Mouse (Mus musculus) intestine, embryonic 15.5 days (tissue): ENCODE measurements around the gene Gm17324. TPM values are rescaled to one million over a fixed set of nuclear protein-coding genes. Genes with fewer than 3 reads are reported as not detected.

Experiments
- ATAC-seq: fragments of 200-750 bp; cut with Nextera tagmentation; 2 replicates; pipeline ENCODE4 v1.8.0; 2017; ENCODE audit warnings: moderate TSS enrichment, moderate library complexity
- H3K27ac ChIP-seq: fragments of 300-500 bp; sonication (generic); 2 replicates; pipeline ENCODE4 v1.5.1; 2015; ENCODE audit warnings: mild to moderate bottlenecking, inconsistent platforms
- H3K27me3 ChIP-seq: fragments of 300-500 bp; sonication (generic); replicated peaks from 2 replicates; pipeline ENCODE4 v1.6.1; 2015; ENCODE audit warnings: inconsistent platforms
- H3K36me3 ChIP-seq: fragments of 300-500 bp; sonication (generic); 2 replicates; pipeline ENCODE4 v1.6.1; 2015; ENCODE audit warnings: inconsistent platforms
- H3K4me1 ChIP-seq: fragments of 300-500 bp; sonication (generic); replicated peaks from 2 replicates; pipeline ENCODE4 v1.6.1; 2015; ENCODE audit warnings: inconsistent platforms
- H3K4me2 ChIP-seq: fragments of 300-500 bp; sonication (generic); replicated peaks from 2 replicates; pipeline ENCODE4 v1.6.1; 2015; ENCODE audit warnings: mild to moderate bottlenecking, inconsistent platforms
- H3K4me3 ChIP-seq: fragments of 300-500 bp; sonication (generic); replicated peaks from 2 replicates; pipeline ENCODE4 v1.5.1; 2015; ENCODE audit warnings: inconsistent platforms
- H3K9ac ChIP-seq: fragments of 300-500 bp; sonication (generic); 2 replicates; pipeline ENCODE4 v1.6.1; 2015; ENCODE audit warnings: inconsistent platforms
- H3K9me3 ChIP-seq: fragments of 300-500 bp; sonication (generic); 2 replicates; pipeline ENCODE4 v1.6.1; 2016; ENCODE audit warnings: inconsistent platforms
- WGBS: fragments of 180-500 bp; shearing (Covaris S2); methylation state at CpG from one replicate; pipeline ENCODE4 v1.1.7; 2015; 5-methylcytosine and 5-hydroxymethylcytosine counted together
- polyA plus RNA-seq: library from polyadenylated mRNA; unstranded; fragments of >200 nt; fragmentation: Nextera tagmentation; extraction: Ambion mirVana; gene quantifications from 2 replicates; pipeline ENCODE4 v1.2.1, GENCODE M21; 2015

The Gm17324 gene
- polyA plus RNA-seq, 1 experiment from 2014 or later: 0.64 TPM

GRCm38 (mm10) chr9:78401596-78401995 lies 47.0 kb downstream of the Gm17324 start:
- H3K27me3 ChIP-seq: peaks cover 4% of the 10 kb centered on the region; the same call in 1 of the 2 replicates
- no peak overlapping the region for H3K4me3 ChIP-seq
- H3K9ac ChIP-seq: no peak overlapping the region
- H3K9me3 ChIP-seq: no peaks in the 10 kb centered on the region
- no peaks in the 10 kb centered on the region for H3K4me1 ChIP-seq
- no peaks in the 10 kb centered on the region for H3K36me3 ChIP-seq
- H3K4me2 ChIP-seq: no peak overlapping the region
- no peak overlapping the region for H3K27ac ChIP-seq
- no peak for ATAC-seq
- WGBS: 83% methylated on average over 7 of the region's 7 CpGs

GRCm38 (mm10) chr9:78400570-78400969 lies 48.0 kb downstream of the Gm17324 start:
- 58% methylated on average over 5 of the region's 5 CpGs for WGBS
- ATAC-seq: 0 out of 2 replicates have a peak, but pooled peaks have one; percentile 52
- Histone ChIP-seq H3K9me3 (no peaks in the 10 kb centered on the region), H3K27me3 (peaks cover 14% of the 10 kb centered on the region), H3K27ac (no peak overlapping the region), H3K4me3 (no peak overlapping the region), H3K9ac (no peak overlapping the region), H3K36me3 (no peaks in the 10 kb centered on the region), H3K4me1 (peaks cover 6% of the 10 kb centered on the region), H3K4me2 (no peak overlapping the region)

Other genes starting within 250 kb of the Gm17324 start
- 61.1 and 68.1 TPM in 2 replicates for gene Gsta1, start 218.1 kb downstream of the Gm17324 start, polyA plus RNA-seq
- gene Gm3776, start 191.7 kb downstream of the Gm17324 start, polyA plus RNA-seq: 45.9 and 53.7 TPM in 2 replicates
- 0.93 and 1.2 TPM in 2 replicates for gene Gm10639, start 158.9 kb downstream of the Gm17324 start, polyA plus RNA-seq
- not detected in 2 replicates for gene Omt2a, start 134.0 kb downstream of the Gm17324 start, polyA plus RNA-seq
- gene Omt2b, start 121.2 kb downstream of the Gm17324 start, polyA plus RNA-seq: not detected in 2 replicates
- gene Gsta2, start 93.0 kb downstream of the Gm17324 start, polyA plus RNA-seq: 35.3 and 36.5 TPM in 2 replicates
- gene Dppa5a, start 80.6 kb downstream of the Gm17324 start, polyA plus RNA-seq: 0.39 TPM in 1 of 2 replicates, not detected in the other
- gene Ooep, start 70.1 kb downstream of the Gm17324 start, polyA plus RNA-seq: 0.34 and 0.60 TPM in 2 replicates
- 0.27 and 0.36 TPM in 2 replicates for gene Ddx43, start 53.0 kb downstream of the Gm17324 start, polyA plus RNA-seq
- 2.3 and 2.4 TPM in 2 replicates for gene Cgas, start 5.5 kb downstream of the Gm17324 start, polyA plus RNA-seq
- 24.2 and 24.6 TPM in 2 replicates for gene Mto1, start 578 bp downstream of the Gm17324 start, polyA plus RNA-seq
- gene Eef1a1, start 40.4 kb upstream of the Gm17324 start, polyA plus RNA-seq: 4,456 and 4,538 TPM in 2 replicates
- gene Slc17a5, start 139.3 kb upstream of the Gm17324 start, polyA plus RNA-seq: 39.6 and 49.8 TPM in 2 replicates
- 5.1 and 5.9 TPM in 2 replicates for gene Cd109, start 166.8 kb upstream of the Gm17324 start, polyA plus RNA-seq